Mouse (Mus musculus): ENCODE measurements around the gene Il20.

Gene Il20

GRCm38 (mm10) chr1:130865541-130866221 is 45.6 kb downstream of the Il20 start, which contains the start of gene Fcmr:
TSS of gene Fcmr (plus strand) at chr1:130865669.
- DNase-seq (ENCODE audit: low spot score): no peak

GRCm38 (mm10) chr1:130864741-130865140 is 46.5 kb downstream of the Il20 start:
- DNase-seq (ENCODE audit: low spot score): no peak

GRCm38 (mm10) chr1:130864238-130864637 is 47.0 kb downstream of the Il20 start:
- DNase-seq (ENCODE audit: low spot score): no peak

- no peak for DNase-seq (ENCODE audit: low spot score)
These were observed 53.8 kb downstream of the Il20 start for GRCm38 (mm10) chr1:130857456-130857855.

Measured in embryo, embryonic 10 days (tissue).